ENCODE assay signal across 23 mouse cellular contexts in the genomic region with DNA sequence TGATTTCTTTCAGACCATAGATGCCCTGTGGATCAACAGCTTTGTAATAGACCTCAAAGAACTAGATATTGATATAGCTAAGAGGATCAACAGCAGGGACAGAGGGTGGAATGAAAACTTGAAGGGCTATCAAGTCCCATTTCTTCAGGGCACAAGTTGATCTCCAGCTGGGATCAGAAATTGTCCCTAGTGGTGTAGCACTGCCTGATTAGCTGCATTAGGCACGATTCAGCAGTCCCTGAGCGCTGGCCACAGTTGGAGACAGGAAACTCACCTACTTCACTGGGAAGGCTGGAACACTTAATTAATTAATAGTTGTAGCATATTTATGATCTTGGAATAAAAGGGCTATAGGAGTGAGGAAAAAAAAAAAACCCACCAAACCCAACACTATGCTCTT.
"Had no signal": no experiment of that assay in that cellular context is flagged by ENCODE, and none has a peak within 500 bp of the region (broad histone marks: within the 10 kb centered on the region; RNA-seq: fewer than 3 reads in every experiment).

No protein-coding gene starts in this region.

- H3K9me3 ChIP-seq: heart, embryonic 10.5 days; heart, embryonic 12.5 days; hindbrain, embryonic 13.5 days; hindbrain, embryonic 15.5 days; kidney, embryonic 15.5 days; limb, embryonic 13.5 days; limb, embryonic 15.5 days; liver, embryonic 12.5 days had no signal

- ATAC-seq: hindbrain, postnatal 0 days; intestine, embryonic 16.5 days; liver, embryonic 12.5 days had no signal

- H3K27me3 ChIP-seq: heart, embryonic 12.5 days; hindbrain, embryonic 13.5 days; hindbrain, embryonic 15.5 days; kidney, embryonic 15.5 days; limb, embryonic 13.5 days; limb, embryonic 15.5 days; liver, embryonic 12.5 days had no signal

- H3K4me3 ChIP-seq: gastrocnemius, adult 2 months; heart, embryonic 10.5 days; heart, embryonic 12.5 days; hindbrain, embryonic 13.5 days; hindbrain, embryonic 15.5 days; kidney, embryonic 15.5 days; limb, embryonic 13.5 days; limb, embryonic 15.5 days; liver, embryonic 12.5 days had no signal

- H3K4me1 ChIP-seq: heart, embryonic 10.5 days; heart, embryonic 12.5 days; hindbrain, embryonic 13.5 days; hindbrain, embryonic 15.5 days; kidney, embryonic 15.5 days; limb, embryonic 13.5 days; limb, embryonic 15.5 days; liver, embryonic 12.5 days had no signal

- H3K4me2 ChIP-seq: heart, embryonic 12.5 days; hindbrain, embryonic 13.5 days; hindbrain, embryonic 15.5 days; kidney, embryonic 15.5 days; limb, embryonic 13.5 days; limb, embryonic 15.5 days; liver, embryonic 12.5 days had no signal

- H3K36me3 ChIP-seq: heart, embryonic 10.5 days; heart, embryonic 12.5 days; hindbrain, embryonic 13.5 days; hindbrain, embryonic 15.5 days; kidney, embryonic 15.5 days; limb, embryonic 13.5 days; limb, embryonic 15.5 days; liver, embryonic 12.5 days had no signal

- H3K27ac ChIP-seq: gastrocnemius, adult 2 months; heart, embryonic 10.5 days; hindbrain, embryonic 13.5 days; hindbrain, embryonic 15.5 days; hindbrain, postnatal 0 days; kidney, embryonic 15.5 days; kidney, postnatal 0 days; limb, embryonic 13.5 days; limb, embryonic 15.5 days; liver, embryonic 12.5 days had no signal

- DNase-seq: gastrocnemius, adult 2 months; gastrocnemius, postnatal 10 days; gastrocnemius, postnatal 25 days; heart, adult 18-20 months; heart, postnatal 10 days; kidney, adult 11 months; kidney, adult 2 months; kidney, adult 9 months; kidney, postnatal 14 days; kidney, postnatal 36 days; layer of hippocampus, adult 9-11 months; layer of hippocampus, postnatal 36 days had no signal

- H3K9ac ChIP-seq: heart, embryonic 12.5 days; hindbrain, embryonic 13.5 days; hindbrain, embryonic 15.5 days; kidney, embryonic 15.5 days; limb, embryonic 13.5 days; limb, embryonic 15.5 days; liver, embryonic 12.5 days had no signal
